9 mouse cellular contexts compared by ENCODE assay signal in genomic region chr3:151222407-151222806, GRCm38 (mm10).
DNase-seq lines count a peak whose midpoint lies in the region; ATAC-seq and TF ChIP-seq lines count a peak whose summit lies in the region.
"Had no signal": no experiment of that assay in that cellular context is flagged by ENCODE, and none has a peak within 500 bp of the region (broad histone marks: within the 10 kb centered on the region; RNA-seq: fewer than 3 reads in every experiment).

No protein-coding gene starts in this region.

- no peaks in the 10 kb centered on the region for H3K9me3 ChIP-seq in kidney, embryonic 14.5 days (ENCODE audit: control insufficient read depth, low read length)
- H3K9me3 ChIP-seq: megakaryocyte, embryonic 14.5 days had no signal

- 16% methylated on average over 3 of the region's 3 CpGs for WGBS in kidney, embryonic 14.5 days

- TF ChIP-seq CTCF in brain, embryonic 14.5 days (IDR thresholded peaks at IDR 0.05; ENCODE audit: borderline replicate concordance, extremely low read depth, insufficient read depth, insufficient read length): peak; percentile 54

- no peaks in the 10 kb centered on the region for H3K27me3 ChIP-seq in kidney, embryonic 14.5 days (ENCODE audit: control insufficient read depth, insufficient read depth, low read length)
- H3K27me3 ChIP-seq: megakaryocyte, embryonic 14.5 days had no signal

- H3K4me2 ChIP-seq in kidney, embryonic 14.5 days (replicated peaks; ENCODE audit: low read depth, low read length): no peak overlapping the region

- ATAC-seq in kidney, embryonic 14.5 days (ENCODE audit: low FRiP score, low TSS enrichment): peak; percentile 46; the same call in 1 of the 2 replicates

- H3K9ac ChIP-seq in kidney, embryonic 14.5 days (ENCODE audit: low read depth, low read length): no peak overlapping the region

- no peaks in the 10 kb centered on the region for H3K4me1 ChIP-seq in kidney, embryonic 14.5 days (ENCODE audit: control insufficient read depth, insufficient read depth, low read length)
- H3K4me1 ChIP-seq: megakaryocyte, embryonic 14.5 days had no signal

- no peak for TF ChIP-seq POLR2A in brain, embryonic 14.5 days (IDR thresholded peaks at IDR 0.05; ENCODE audit: borderline replicate concordance, extremely low read depth, insufficient read depth, insufficient read length, poor library complexity, severe bottlenecking)

- H3K27ac ChIP-seq in kidney, embryonic 14.5 days (ENCODE audit: low read depth, low read length): no peak overlapping the region

- no peak for DNase-seq in kidney, adult 18-20 months
- peak; percentile 21 for DNase-seq in ES-CJ7 (ENCODE audit: low read depth, low spot score)
- peak; percentile 67 for DNase-seq in brain, embryonic 14.5 days (ENCODE audit: low read depth)
- DNase-seq in hindlimb bud, embryonic 11.5 days (ENCODE audit: extremely low spot score, low read depth, low spot score): peak; percentile 50
- no peak for DNase-seq in urinary bladder, postnatal 14 days (ENCODE audit: low spot score)
- DNase-seq in layer of hippocampus, adult 9-11 months: no peak
- no peak for DNase-seq in thymus, postnatal 14 days

- H3K36me3 ChIP-seq in kidney, embryonic 14.5 days (ENCODE audit: control insufficient read depth, insufficient read depth, low read length): no peaks in the 10 kb centered on the region

- H3K4me3 ChIP-seq in kidney, embryonic 14.5 days (ENCODE audit: low read length): no peak overlapping the region
- H3K4me3 ChIP-seq: megakaryocyte, embryonic 14.5 days had no signal

Comparison
In these comparisons a context has a peak if more than half of its experiments do, and no peak if none do; other contexts are left out.
1. DNase-seq: peak in ES-CJ7 (single experiment), brain, embryonic 14.5 days (single experiment) and hindlimb bud, embryonic 11.5 days (single experiment); none in kidney, adult 18-20 months (single experiment), urinary bladder, postnatal 14 days (single experiment), layer of hippocampus, adult 9-11 months (single experiment) and thymus, postnatal 14 days (single experiment).